Mouse (Mus musculus): ENCODE measurements at regions not wholly inside any gene's neighbourhood (a gene's known extent, or its start where the extent isn't known, plus 50 kb on each side); places are given as distances from the start of the nearest gene placed in this dataset.
"Not testable (repeated sequence)": the region's sequence is repeated elsewhere in the genome, so short reads cannot be mapped to it uniquely, and the experiment has no call there.

DNA sequence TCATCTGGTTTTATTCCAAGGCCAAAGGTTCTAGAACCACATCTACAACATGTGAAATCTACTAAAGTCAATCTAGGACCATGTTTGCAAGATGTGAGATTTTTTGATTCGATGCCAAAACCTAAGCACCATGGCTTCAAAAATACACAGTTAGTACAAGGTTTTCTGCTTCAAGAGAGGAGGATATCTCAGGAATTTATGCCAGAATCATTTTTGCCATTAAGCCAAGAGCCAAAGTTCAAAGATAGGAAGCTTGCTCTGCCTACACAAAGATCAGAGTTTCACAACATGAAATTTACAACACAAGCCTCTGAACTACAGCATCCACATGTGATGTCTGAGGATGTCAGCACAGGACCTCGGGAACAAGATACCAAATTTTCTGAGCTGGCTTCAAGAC is 103.2 kb upstream of the Kmt2e start:
- no peak for DNase-seq (ENCODE audit: low read depth, low spot score)

DNA sequence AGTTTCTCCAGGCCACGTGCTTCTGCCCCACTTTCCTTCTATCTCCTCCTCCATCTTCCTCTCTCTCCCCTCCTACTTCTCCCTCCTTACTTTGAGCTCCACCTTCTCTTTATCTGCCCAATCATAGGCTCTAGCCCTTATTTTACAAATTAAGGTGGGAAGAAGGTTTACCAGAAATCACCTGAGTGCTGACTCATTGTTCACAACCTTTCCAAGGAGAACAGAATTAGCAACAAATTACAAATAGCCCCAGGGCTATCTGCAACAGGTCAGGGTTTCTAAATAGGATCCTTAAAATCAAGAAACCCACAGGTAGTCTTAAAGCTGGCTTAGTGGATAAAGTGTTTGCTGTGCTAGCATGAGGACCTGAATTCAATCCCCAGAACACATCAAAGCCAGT is 87.0 kb upstream of the Kmt2e start:
- DNase-seq (ENCODE audit: low read depth, low spot score) = peak; percentile 69

DNA sequence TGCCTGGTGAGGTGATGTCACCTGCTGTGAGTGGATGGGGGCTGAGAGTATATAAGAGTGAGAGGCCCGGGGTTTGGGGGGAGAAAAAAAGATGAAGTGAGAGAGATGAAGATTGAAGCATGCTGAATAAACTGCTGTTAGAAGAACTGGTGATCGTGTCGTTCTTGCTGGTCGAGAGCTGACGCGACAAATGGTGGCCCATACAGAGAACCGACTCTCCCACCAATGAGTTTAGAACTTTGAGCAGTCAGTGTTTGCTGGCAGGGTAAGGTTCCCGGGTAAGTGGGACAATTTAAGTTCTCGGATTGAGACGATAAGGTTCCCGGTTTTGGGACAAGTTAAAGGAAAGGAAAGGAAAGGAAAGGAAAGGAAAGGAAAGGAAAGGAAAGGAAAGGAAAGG is 83.6 kb upstream of the Kmt2e start:
- not testable (repeated sequence) for DNase-seq (ENCODE audit: low read depth, low spot score)

DNA sequence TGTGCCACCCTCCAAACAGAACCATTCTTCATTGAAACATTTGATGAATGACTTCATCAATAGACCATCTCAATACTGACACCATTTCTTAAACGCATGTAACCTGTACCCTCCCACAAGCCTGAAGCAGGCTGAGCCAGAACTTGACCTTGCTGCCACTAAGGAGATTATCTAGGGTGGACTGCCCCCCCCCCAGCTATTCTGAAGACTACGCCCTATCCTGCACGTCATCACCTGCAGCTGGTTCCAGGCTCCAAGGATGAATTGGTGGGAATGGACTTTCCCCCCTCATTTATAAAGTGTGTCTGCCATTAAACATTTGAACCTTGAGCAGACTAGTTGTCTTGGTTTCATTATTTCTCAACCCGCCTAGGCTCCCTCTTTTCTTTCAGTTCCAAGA is 71.8 kb upstream of the Kmt2e start:
- DNase-seq (ENCODE audit: low read depth, low spot score) = not testable (repeated sequence)
